Mouse (Mus musculus) layer of hippocampus, postnatal 14 days (tissue): ENCODE measurements around the gene Spr. TPM values are rescaled to one million over a fixed set of nuclear protein-coding genes. Genes with fewer than 3 reads are reported as not detected.
"Not testable (repeated sequence)": the region's sequence is repeated elsewhere in the genome, so short reads cannot be mapped to it uniquely, and the experiment has no call there.

Source experiments
- DNase-seq, 2 experiments: peaks; one replicate each; pipeline ENCODE4 v3.0.0; 2021 to 2022; ENCODE audit warnings: low spot score in 2 of 2, mixed read lengths in 1 of 2
- total RNA-seq, 2 experiments: library from RNA; stranded (reverse); gene quantifications; 2 replicates each; pipeline ENCODE4 v1.2.3; 2021

Gene Spr
- total RNA-seq, 2 experiments from 2014 or later: 42.1 to 49.3 TPM

DNA sequence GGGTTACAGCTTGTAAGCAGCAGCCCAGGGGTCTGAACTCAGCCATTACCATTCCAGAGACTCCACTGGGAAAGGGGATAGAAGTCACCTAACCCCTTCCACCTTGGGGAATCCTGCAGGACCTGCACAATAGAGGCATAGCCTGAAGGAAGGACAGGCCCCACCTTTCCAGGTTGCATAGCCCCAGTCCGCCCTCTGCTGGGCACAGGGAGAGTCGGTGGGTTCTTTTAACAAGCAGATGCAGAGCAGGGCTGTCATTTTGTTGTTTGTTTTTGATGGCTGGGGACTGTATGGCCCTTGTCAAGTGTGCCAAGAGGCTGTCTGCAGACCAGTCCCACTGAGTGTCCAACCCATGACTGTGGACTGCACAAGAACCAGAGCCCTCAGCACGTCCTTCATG is 4.8 kb downstream of the Spr start:
- DNase-seq: peak; percentile 22 to 40

DNA sequence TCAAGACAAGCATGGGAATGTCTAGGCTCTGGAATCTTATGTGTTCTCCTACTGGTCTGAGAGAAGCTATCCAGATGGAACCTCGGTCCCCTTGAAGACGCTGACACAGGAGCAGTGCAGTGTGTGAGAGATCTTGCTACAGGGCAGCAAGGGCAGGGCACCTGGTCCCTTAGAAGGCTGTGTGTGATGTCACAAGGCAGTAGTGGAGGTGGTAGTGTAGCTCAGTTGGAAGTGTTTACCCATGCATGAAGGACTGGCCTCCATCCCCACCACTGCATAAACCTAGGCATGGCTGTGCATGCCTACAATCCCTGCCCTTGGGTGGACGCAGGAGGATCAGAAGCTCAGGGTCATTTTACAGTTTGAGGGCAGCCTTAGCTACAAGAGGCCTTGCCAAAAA is 5.3 kb downstream of the Spr start:
- DNase-seq: not testable (repeated sequence)

DNA sequence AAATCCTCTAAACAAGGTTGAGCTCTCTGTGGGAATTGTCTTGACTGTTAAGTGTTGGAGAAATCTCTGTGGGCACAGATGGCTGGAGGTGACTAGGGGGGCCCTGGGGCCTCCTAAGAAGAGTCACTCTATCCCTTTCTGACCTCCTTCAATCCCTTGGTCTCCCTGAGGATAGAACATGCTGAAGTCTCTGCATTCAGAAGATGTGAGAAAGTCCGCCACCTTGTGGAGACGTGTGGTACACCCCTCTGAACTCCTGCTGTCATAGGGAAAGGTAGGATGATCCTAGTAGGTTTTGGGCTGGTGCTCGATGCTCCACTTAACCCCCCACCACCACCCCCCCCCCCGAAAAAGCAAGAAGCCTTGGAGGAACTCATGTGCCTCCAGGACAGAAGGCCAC is 5.9 kb downstream of the Spr start:
- peak; percentile 70 to 75 for DNase-seq

DNA sequence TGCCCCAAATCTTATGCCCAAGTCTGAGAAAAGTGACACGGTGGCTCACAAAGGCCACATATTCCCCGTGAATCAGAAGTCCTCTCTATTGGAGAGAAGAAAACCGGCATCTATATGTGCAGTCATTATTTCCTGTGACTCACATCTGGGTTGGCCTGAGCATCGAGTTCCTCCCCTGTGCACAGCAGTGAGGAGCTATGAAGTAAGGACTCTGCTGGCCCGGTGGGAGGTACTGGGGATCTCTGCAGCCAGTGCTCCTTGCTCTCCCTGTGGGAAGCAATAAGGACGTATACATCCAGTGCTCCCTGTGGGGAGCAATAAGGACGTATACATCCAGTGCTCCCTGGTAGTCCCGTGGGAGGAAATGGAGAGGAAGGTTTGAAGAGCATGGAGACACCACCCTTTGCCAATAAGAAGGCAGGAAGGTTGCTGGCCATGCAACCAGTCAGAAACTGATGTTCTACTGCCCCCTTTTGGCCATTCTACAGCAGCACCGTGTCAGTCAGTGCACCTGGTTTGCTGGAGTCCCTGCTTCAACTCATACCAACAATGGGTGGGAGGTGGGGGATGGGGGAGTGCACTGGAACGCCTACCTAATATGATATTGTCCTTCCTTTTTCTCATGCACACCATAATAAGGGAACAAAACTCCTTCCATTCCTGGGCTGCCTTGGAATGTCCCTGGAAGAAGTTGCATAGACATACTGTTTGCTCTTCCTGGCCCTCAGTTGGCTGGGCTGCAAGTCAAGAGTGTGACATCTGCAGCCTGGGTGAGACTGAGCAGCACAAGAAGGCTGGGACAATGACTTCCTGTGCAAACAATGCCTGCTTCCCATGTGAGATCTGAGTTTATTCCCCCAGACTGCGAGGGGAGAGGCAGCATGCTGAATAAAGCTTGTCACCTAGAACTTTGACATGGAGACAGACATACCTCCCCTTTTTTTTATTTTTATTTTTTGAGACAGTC is 19.7 kb downstream of the Spr start:
- DNase-seq: peak; percentile 33 to 68

DNA sequence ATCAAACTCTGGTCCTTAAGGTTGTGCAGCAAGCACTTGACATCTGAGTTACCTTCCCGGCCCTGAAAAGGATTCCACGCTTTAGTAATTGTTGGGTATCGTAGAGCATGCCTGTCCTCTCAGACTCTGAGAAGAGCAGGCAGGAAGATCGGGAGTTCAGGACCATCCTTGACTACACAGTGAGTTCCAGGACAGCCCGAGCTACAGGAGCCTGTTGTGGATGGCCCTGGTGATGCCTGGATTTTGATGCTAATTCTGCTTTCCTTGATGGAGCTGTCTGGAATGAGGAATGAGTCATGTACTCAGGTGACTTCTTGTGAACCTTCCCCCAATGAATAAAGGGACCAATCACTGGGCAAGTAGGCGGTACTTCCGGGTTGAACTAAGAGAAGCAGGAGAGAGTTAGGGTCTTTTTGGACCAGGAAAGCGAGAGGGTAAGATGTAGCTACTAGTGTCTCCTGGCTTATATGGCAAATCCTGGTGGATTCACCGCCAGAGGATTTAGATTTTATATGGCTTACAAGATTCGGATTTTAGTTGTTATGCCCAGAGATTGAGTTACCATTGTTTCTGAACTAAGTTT is 32.4 kb downstream of the Spr start:
- no peak for DNase-seq

DNA sequence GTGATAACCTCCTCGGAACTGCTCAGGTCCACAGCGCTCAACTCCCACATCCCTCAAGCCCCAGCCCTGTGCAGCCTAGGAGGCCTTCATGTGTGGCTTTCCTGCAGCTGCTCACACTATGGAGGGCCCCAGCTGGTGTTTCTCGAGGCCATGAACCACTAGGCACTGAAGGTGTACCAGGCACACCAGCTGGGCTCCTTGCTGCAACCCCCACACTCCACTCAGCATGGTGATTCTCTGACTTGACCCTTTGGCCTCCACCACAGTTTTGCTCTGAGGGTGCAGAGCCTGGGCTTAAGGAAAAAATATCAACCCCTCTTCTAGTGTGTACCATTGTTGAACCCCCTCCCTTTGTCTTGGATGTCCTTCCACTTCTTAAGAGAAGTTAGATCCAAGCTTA is 34.2 kb downstream of the Spr start:
- DNase-seq: no peak

DNA sequence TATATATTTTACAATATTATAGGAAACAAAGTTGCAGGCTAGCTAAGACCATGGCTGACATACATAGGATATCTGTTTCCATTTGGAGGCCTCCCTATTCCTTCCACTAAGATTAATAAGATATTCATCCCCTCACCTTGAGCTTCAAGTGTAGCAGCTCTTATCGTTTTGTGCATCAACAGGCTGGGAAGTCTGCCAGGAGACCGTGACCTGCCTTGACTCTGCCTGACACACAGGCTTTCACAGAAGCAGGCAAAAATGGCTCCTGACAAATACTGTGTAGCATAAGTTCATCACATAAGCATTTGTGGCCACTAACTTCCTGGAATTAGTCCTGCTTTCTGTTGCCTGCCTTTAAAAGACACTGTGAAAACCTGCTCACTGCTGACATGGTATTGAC is 41.1 kb downstream of the Spr start:
- DNase-seq: no peak

DNA sequence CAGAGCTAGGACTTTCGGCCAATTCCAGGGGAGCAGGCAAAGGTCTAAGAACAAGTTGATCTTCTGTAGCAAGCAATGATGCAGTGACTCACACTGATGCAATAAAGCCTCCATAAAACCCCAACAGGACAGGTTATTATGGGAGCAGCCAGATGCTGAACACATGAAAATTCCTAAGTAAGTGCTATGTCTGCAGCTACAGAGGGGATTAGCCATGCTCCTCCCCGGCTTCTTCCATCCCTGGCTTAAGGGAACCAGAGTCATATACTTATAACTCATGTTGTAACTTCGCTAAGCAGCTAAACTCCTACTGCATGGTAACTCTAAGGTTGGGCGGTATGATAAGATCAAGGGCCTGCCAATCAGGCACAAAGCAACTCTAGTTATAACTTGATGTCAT is 50.1 kb downstream of the Spr start:
- DNase-seq: no peak

DNA sequence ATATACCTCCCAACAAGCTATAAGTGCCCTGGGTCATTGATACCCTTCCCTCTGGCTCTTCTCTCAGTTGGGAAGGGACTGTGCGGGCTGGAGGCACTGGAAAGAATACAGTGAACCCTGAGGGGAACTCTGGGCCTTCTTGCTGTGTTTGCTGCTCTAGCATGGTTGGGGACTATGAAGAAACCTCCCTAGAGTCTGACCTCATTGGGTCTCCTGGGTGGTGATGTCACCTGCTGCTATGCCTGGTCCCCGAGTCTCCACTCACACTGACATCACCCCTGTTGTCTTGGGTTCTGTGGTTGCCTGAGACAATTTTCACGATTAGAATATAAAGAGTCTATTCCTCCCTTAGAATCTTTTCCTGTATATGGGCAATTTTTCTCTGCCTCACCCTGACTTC is 50.9 kb downstream of the Spr start:
- DNase-seq: no peak

Other genes with a start within 250 kb of the Spr start
- 100 to 1,000 TPM in 1 of 2 experiments, 10 to 100 TPM in 1; 98.3 to 105 TPM for gene Exoc6b, start 68.3 kb downstream of the Spr start, total RNA-seq
- 10 to 100 TPM; 22.8 to 22.9 TPM for gene Emx1, start 49.7 kb upstream of the Spr start, total RNA-seq
- gene Sfxn5, start 195.7 kb upstream of the Spr start, total RNA-seq: 100 to 1,000 TPM; 154 to 171 TPM
- 10 to 100 TPM; 50.8 to 56.2 TPM for gene Rab11fip5, start 236.9 kb upstream of the Spr start, total RNA-seq